Mouse (Mus musculus): ENCODE results near the gene Stt3b. TPM values are rescaled to one million over a fixed set of nuclear protein-coding genes. Genes with fewer than 3 reads are reported as not detected.

The Stt3b gene
- polyA plus RNA-seq, 1 experiment from 2014 or later = 83.3 TPM

GRCm38 (mm10) chr9:115321052-115321451 is 10.8 kb upstream of the Stt3b start:
- ATAC-seq = no peak
- no peak overlapping the region for H3K4me2 ChIP-seq (ENCODE audit: low read length)
- peaks cover 3% of the 10 kb centered on the region; the same call in 1 of the 2 replicates for H3K9me3 ChIP-seq (ENCODE audit: control insufficient read depth, low read length)
- H3K27me3 ChIP-seq (replicated peaks; ENCODE audit: control insufficient read depth, insufficient read depth, low read length) = no peaks in the 10 kb centered on the region
- WGBS = 85% methylated on average over 6 of the region's 6 CpGs
- no peak overlapping the region for H3K9ac ChIP-seq (ENCODE audit: low read depth, low read length)
- no peaks in the 10 kb centered on the region for H3K36me3 ChIP-seq (ENCODE audit: control insufficient read depth, insufficient read depth, low read length)
- H3K4me1 ChIP-seq (ENCODE audit: control insufficient read depth, insufficient read depth, low read depth, low read length) = peaks cover 3% of the 10 kb centered on the region; the same call in 1 of the 2 replicates
- no peak overlapping the region for H3K4me3 ChIP-seq (ENCODE audit: low read length)
- H3K27ac ChIP-seq (ENCODE audit: low read depth, low read length) = no peak overlapping the region

DNA sequence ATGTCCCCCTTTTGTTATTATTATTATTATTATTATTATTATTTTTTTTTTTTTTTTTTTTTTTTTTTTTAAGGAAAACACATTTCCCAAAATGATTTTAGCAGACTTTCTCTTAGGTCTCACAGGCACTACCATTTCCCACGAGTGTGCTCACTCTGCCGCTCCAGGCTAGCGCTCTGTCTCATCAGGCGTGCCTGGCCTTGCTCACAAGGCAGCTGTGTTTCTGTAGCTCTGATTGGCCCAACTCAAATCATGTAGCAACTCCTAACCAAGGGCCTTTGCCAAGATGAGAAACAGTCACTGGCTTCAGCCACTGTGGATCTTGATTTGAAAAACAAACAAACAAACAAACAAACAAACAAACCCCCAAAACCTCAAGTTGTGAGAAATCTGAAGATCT is 9.9 kb upstream of the Stt3b start:
- no peak for ATAC-seq
- 65% methylated on average over 4 of the region's 4 CpGs for WGBS

GRCm38 (mm10) chr9:115318621-115319375 is 8.6 kb upstream of the Stt3b start:
- ATAC-seq = no peak
- Histone ChIP-seq H3K9me3 (ENCODE audit: control insufficient read depth, low read length) (peaks cover 3% of the 10 kb centered on the region; the same call in 1 of the 2 replicates), H3K4me1 (ENCODE audit: control insufficient read depth, insufficient read depth, low read depth, low read length) (peaks cover 3% of the 10 kb centered on the region; the same call in 1 of the 2 replicates), H3K9ac (ENCODE audit: low read depth, low read length) (no peak overlapping the region), H3K36me3 (ENCODE audit: control insufficient read depth, insufficient read depth, low read length) (no peaks in the 10 kb centered on the region), H3K4me3 (ENCODE audit: low read length) (no peak overlapping the region), H3K27ac (ENCODE audit: low read depth, low read length) (no peak overlapping the region), H3K27me3 (replicated peaks; ENCODE audit: control insufficient read depth, insufficient read depth, low read length) (no peaks in the 10 kb centered on the region), H3K4me2 (ENCODE audit: low read length) (no peak overlapping the region)
- 82% methylated on average over 6 of the region's 6 CpGs for WGBS

More for the DNA sequence above, 9.9 kb upstream of the Stt3b start:
- H3K9ac ChIP-seq (ENCODE audit: low read depth, low read length) = no peak overlapping the region
- H3K27ac ChIP-seq (ENCODE audit: low read depth, low read length) = no peak overlapping the region
- H3K4me2 ChIP-seq (ENCODE audit: low read length) = no peak overlapping the region
- H3K36me3 ChIP-seq (ENCODE audit: control insufficient read depth, insufficient read depth, low read length) = no peaks in the 10 kb centered on the region
- no peaks in the 10 kb centered on the region for H3K27me3 ChIP-seq (replicated peaks; ENCODE audit: control insufficient read depth, insufficient read depth, low read length)
- peaks cover 3% of the 10 kb centered on the region; the same call in 1 of the 2 replicates for H3K4me1 ChIP-seq (ENCODE audit: control insufficient read depth, insufficient read depth, low read depth, low read length)
- no peak overlapping the region for H3K4me3 ChIP-seq (ENCODE audit: low read length)
- H3K9me3 ChIP-seq (ENCODE audit: control insufficient read depth, low read length) = peaks cover 3% of the 10 kb centered on the region; the same call in 1 of the 2 replicates

DNA sequence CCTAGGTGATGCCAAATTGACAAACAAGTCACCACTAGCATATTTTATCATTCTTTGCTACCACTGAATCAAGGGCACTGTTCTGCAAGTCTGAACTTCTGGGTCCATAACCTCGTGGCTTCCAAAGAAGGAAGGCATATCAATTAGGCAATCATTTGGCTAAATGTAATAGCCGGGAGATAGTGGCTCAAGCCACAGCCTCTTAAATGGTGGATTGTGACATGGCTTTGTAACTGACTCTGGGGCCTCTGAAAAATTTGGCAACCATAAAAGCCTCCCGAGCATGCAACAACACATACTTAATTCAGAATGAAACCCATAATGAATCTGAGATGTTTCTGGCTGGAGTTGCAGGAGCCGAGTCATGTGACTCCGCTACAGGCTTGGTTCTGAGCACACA is 6.8 kb upstream of the Stt3b start:
- H3K9ac ChIP-seq (ENCODE audit: low read depth, low read length) = no peak overlapping the region
- no peak overlapping the region for H3K27ac ChIP-seq (ENCODE audit: low read depth, low read length)
- no peaks in the 10 kb centered on the region for H3K27me3 ChIP-seq (replicated peaks; ENCODE audit: control insufficient read depth, insufficient read depth, low read length)
- ATAC-seq = no peak
- no peak overlapping the region for H3K4me2 ChIP-seq (ENCODE audit: low read length)
- no peak overlapping the region for H3K4me3 ChIP-seq (ENCODE audit: low read length)
- 93% methylated on average over 5 of the region's 5 CpGs for WGBS
- peaks cover 3% of the 10 kb centered on the region; the same call in 1 of the 2 replicates for H3K9me3 ChIP-seq (ENCODE audit: control insufficient read depth, low read length)
- no peaks in the 10 kb centered on the region for H3K4me1 ChIP-seq (ENCODE audit: control insufficient read depth, insufficient read depth, low read depth, low read length)
- H3K36me3 ChIP-seq (ENCODE audit: control insufficient read depth, insufficient read depth, low read length) = no peaks in the 10 kb centered on the region

GRCm38 (mm10) chr9:115314556-115314955 is 4.3 kb upstream of the Stt3b start:
- Histone ChIP-seq H3K9me3 (ENCODE audit: control insufficient read depth, low read length) (peaks cover 3% of the 10 kb centered on the region; the same call in 1 of the 2 replicates), H3K27ac (ENCODE audit: low read depth, low read length) (no peak overlapping the region), H3K27me3 (replicated peaks; ENCODE audit: control insufficient read depth, insufficient read depth, low read length) (no peaks in the 10 kb centered on the region), H3K9ac (ENCODE audit: low read depth, low read length) (no peak overlapping the region), H3K36me3 (ENCODE audit: control insufficient read depth, insufficient read depth, low read length) (no peaks in the 10 kb centered on the region), H3K4me3 (ENCODE audit: low read length) (no peak overlapping the region), H3K4me2 (ENCODE audit: low read length) (peak overlapping the region; percentile 3; the same call in 1 of the 2 replicates), H3K4me1 (ENCODE audit: control insufficient read depth, insufficient read depth, low read depth, low read length) (peaks cover 3% of the 10 kb centered on the region)
- 9% methylated on average over 10 of the region's 10 CpGs for WGBS
- ATAC-seq = no peak

DNA sequence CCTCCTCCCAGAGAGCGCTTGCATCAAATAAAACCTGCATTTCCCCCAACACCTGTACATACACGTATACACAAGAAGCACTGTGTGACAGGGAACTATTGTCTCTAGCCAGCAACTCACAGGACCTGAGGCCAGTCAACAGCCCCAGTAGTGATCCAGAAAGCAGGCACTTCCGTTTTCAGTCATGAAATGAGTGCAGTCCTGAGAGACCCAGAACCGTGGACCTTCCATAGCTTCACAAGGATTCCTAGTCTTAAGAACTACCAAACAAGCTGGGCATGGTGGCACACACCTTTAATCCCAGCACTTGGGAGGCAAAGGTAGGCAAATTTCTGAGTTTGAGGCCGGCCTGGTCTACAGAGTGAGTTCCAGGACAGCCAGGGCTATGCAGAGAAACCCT is 3.6 kb upstream of the Stt3b start:
- H3K4me3 ChIP-seq (ENCODE audit: low read length) = no peak overlapping the region
- peaks cover 3% of the 10 kb centered on the region for H3K4me1 ChIP-seq (ENCODE audit: control insufficient read depth, insufficient read depth, low read depth, low read length)
- ATAC-seq = no peak
- H3K4me2 ChIP-seq (ENCODE audit: low read length) = no peak overlapping the region
- no peak overlapping the region for H3K9ac ChIP-seq (ENCODE audit: low read depth, low read length)
- H3K27me3 ChIP-seq (replicated peaks; ENCODE audit: control insufficient read depth, insufficient read depth, low read length) = no peaks in the 10 kb centered on the region
- peaks cover 3% of the 10 kb centered on the region; the same call in 1 of the 2 replicates for H3K9me3 ChIP-seq (ENCODE audit: control insufficient read depth, low read length)
- no peak overlapping the region for H3K27ac ChIP-seq (ENCODE audit: low read depth, low read length)
- WGBS = 86% methylated on average over 5 of the region's 5 CpGs
- H3K36me3 ChIP-seq (ENCODE audit: control insufficient read depth, insufficient read depth, low read length) = no peaks in the 10 kb centered on the region

DNA sequence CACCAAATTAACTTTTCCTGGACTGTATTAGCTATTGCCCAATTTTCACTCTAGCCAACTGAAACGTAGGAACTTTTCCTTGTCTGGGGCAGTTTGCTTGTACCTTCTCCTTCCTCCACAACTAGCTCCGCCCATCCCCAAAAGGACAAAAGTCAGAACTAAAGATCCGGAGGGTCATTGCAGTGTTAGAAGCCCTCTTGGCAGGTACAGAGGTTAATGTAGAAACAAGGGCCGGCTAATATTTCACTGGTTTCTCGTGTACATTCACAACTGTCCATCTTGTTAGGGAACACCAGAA is 951 bp upstream of the Stt3b start:
- no peak for ATAC-seq

GRCm38 (mm10) chr9:115309977-115310345 is 260 bp downstream of the Stt3b start:
- H3K9ac ChIP-seq (ENCODE audit: low read depth, low read length) = peak overlapping the region; percentile 98
- no peaks in the 10 kb centered on the region for H3K27me3 ChIP-seq (replicated peaks; ENCODE audit: control insufficient read depth, insufficient read depth, low read length)
- no peak for ATAC-seq
- peak overlapping the region; percentile 97 for H3K27ac ChIP-seq (ENCODE audit: low read depth, low read length)
- WGBS = 0% methylated on average over 39 of the region's 42 CpGs
- peak overlapping the region; percentile 61 for H3K4me2 ChIP-seq (ENCODE audit: low read length)
- peaks cover 26% of the 10 kb centered on the region for H3K4me1 ChIP-seq (ENCODE audit: control insufficient read depth, insufficient read depth, low read depth, low read length)
- H3K36me3 ChIP-seq (ENCODE audit: control insufficient read depth, insufficient read depth, low read length) = no peaks in the 10 kb centered on the region
- peak overlapping the region; percentile 98 for H3K4me3 ChIP-seq (ENCODE audit: low read length)
- H3K9me3 ChIP-seq (ENCODE audit: control insufficient read depth, low read length) = no peaks in the 10 kb centered on the region

More for the DNA sequence above, 951 bp upstream of the Stt3b start:
- Histone ChIP-seq H3K9ac (ENCODE audit: low read depth, low read length) (peak overlapping the region; percentile 83; the same call in 1 of the 2 replicates), H3K27me3 (replicated peaks; ENCODE audit: control insufficient read depth, insufficient read depth, low read length) (no peaks in the 10 kb centered on the region), H3K36me3 (ENCODE audit: control insufficient read depth, insufficient read depth, low read length) (no peaks in the 10 kb centered on the region), H3K27ac (ENCODE audit: low read depth, low read length) (peak overlapping the region; percentile 97), H3K4me1 (ENCODE audit: control insufficient read depth, insufficient read depth, low read depth, low read length) (peaks cover 21% of the 10 kb centered on the region), H3K9me3 (ENCODE audit: control insufficient read depth, low read length) (no peaks in the 10 kb centered on the region), H3K4me2 (ENCODE audit: low read length) (peak overlapping the region; percentile 72), H3K4me3 (ENCODE audit: low read length) (peak overlapping the region; percentile 98)
- WGBS = 5% methylated on average over 5 of the region's 5 CpGs

- Histone ChIP-seq H3K4me2 (ENCODE audit: low read length) (peak overlapping the region; percentile 61), H3K4me3 (ENCODE audit: low read length) (peak overlapping the region; percentile 98), H3K36me3 (ENCODE audit: control insufficient read depth, insufficient read depth, low read length) (no peaks in the 10 kb centered on the region), H3K27me3 (replicated peaks; ENCODE audit: control insufficient read depth, insufficient read depth, low read length) (no peaks in the 10 kb centered on the region), H3K27ac (ENCODE audit: low read depth, low read length) (peak overlapping the region; percentile 97), H3K9me3 (ENCODE audit: control insufficient read depth, low read length) (no peaks in the 10 kb centered on the region), H3K4me1 (ENCODE audit: control insufficient read depth, insufficient read depth, low read depth, low read length) (peaks cover 28% of the 10 kb centered on the region), H3K9ac (ENCODE audit: low read depth, low read length) (peak overlapping the region; percentile 98)
- ATAC-seq = peak; percentile 0; the same call in 1 of the 2 replicates
- under 1% methylated on average over 56 of the region's 65 CpGs for WGBS
Observed at GRCm38 (mm10) chr9:115309381-115309971, 745 bp downstream of the Stt3b start.
